Mouse (Mus musculus) cerebral cortex, adult 2 months (tissue): ENCODE data around the gene Cd70.

Source experiments
- WGBS: fragments of 180-500 bp; shearing (Covaris S2); methylation state at CpG from one replicate; pipeline ENCODE4 v1.1.7; 2018; 5-methylcytosine and 5-hydroxymethylcytosine counted together

The Cd70 gene

GRCm38 (mm10) chr17:57148994-57149803, at the start of gene Cd70:
Gene Cd70 (minus strand): TSS chr17:57149777.
- WGBS = 18% methylated on average over 39 of the region's 39 CpGs

GRCm38 (mm10) chr17:57198252-57198651, 48.7 kb upstream of the Cd70 start:
- WGBS = 81% methylated on average over 3 of the region's 3 CpGs

- 90% methylated on average over 8 of the region's 8 CpGs for WGBS
Measured at GRCm38 (mm10) chr17:57195326-57196010, 45.9 kb upstream of the Cd70 start.

GRCm38 (mm10) chr17:57194771-57195170, 45.2 kb upstream of the Cd70 start:
- WGBS = 81% methylated on average over 3 of the region's 3 CpGs

- WGBS = 77% methylated on average over 11 of the region's 11 CpGs
Measured at GRCm38 (mm10) chr17:57194041-57194507, 44.5 kb upstream of the Cd70 start, which contains the start of gene Tnfsf14. Gene Tnfsf14 (minus strand): TSS chr17:57194177.

GRCm38 (mm10) chr17:57188510-57189192, 39.1 kb upstream of the Cd70 start:
- 81% methylated on average over 12 of the region's 12 CpGs for WGBS

GRCm38 (mm10) chr17:57185641-57186040, 36.1 kb upstream of the Cd70 start:
- 77% methylated on average over 2 of the region's 2 CpGs for WGBS

- WGBS = 71% methylated on average over 3 of the region's 3 CpGs
Measured at GRCm38 (mm10) chr17:57182871-57183270, 33.3 kb upstream of the Cd70 start.

- 30% methylated on average over 8 of the region's 8 CpGs for WGBS
Measured at GRCm38 (mm10) chr17:57180363-57180762, 30.8 kb upstream of the Cd70 start.

- WGBS = 63% methylated on average over 4 of the region's 4 CpGs
Measured at GRCm38 (mm10) chr17:57173351-57173750, 23.8 kb upstream of the Cd70 start.

- 71% methylated on average over 5 of the region's 5 CpGs for WGBS
Measured at GRCm38 (mm10) chr17:57172378-57172777, 22.8 kb upstream of the Cd70 start.

- WGBS = 71% methylated on average over 5 of the region's 5 CpGs
Measured at GRCm38 (mm10) chr17:57170616-57171260, 21.2 kb upstream of the Cd70 start.

- 17% methylated on average over 11 of the region's 11 CpGs for WGBS
Measured at GRCm38 (mm10) chr17:57166800-57167791, 17.5 kb upstream of the Cd70 start.

GRCm38 (mm10) chr17:57153787-57154186, 4.2 kb upstream of the Cd70 start:
- WGBS = 84% methylated on average over 4 of the region's 4 CpGs

- 93% methylated on average over 6 of the region's 6 CpGs for WGBS
Measured at GRCm38 (mm10) chr17:57153006-57153405, 3.4 kb upstream of the Cd70 start.

GRCm38 (mm10) chr17:57148343-57148742, 1.2 kb downstream of the Cd70 start:
- WGBS = 87% methylated on average over 4 of the region's 4 CpGs

- 77% methylated on average over 1 of the region's 1 CpGs for WGBS
Measured at GRCm38 (mm10) chr17:57145115-57145514, 4.5 kb downstream of the Cd70 start.

GRCm38 (mm10) chr17:57143704-57144103, 5.9 kb downstream of the Cd70 start:
- WGBS = 87% methylated on average over 3 of the region's 3 CpGs

GRCm38 (mm10) chr17:57139708-57140107, 9.9 kb downstream of the Cd70 start:
- 94% methylated on average over 3 of the region's 3 CpGs for WGBS

- 93% methylated on average over 4 of the region's 4 CpGs for WGBS
Measured at GRCm38 (mm10) chr17:57138676-57139075, 10.9 kb downstream of the Cd70 start.
